Comparison of ENCODE assay signal across 8 mouse cellular contexts in genomic region chr15:27702031-27702971, GRCm38 (mm10). TPM values are rescaled to one million over a fixed set of nuclear protein-coding genes. Genes with fewer than 3 reads are reported as not detected.
DNase-seq lines count a peak whose midpoint lies in the region; ATAC-seq and TF ChIP-seq lines count a peak whose summit lies in the region.

No protein-coding gene starts in this region.

- ATAC-seq in midbrain, embryonic 12.5 days (ENCODE audit: low FRiP score, low read depth): no peak
- ATAC-seq in midbrain, embryonic 13.5 days: no peak
- peak; percentile 67 for ATAC-seq in lung, postnatal 0 days

- H3K27me3 ChIP-seq in midbrain, embryonic 12.5 days: peaks cover 3% of the 10 kb centered on the region; the same call in 1 of the 2 replicates
- H3K27me3 ChIP-seq in midbrain, embryonic 13.5 days: no peaks in the 10 kb centered on the region
- H3K27me3 ChIP-seq in lung, postnatal 0 days (replicated peaks; ENCODE audit: insufficient read depth, low read length): no peaks in the 10 kb centered on the region

- DNase-seq in adrenal gland, postnatal 14 days: peak; percentile 42
- no peak for DNase-seq in adrenal gland, adult 8-10 months
- peak; percentile 66 for DNase-seq in induced T-regulatory cell, adult 2 months (ENCODE audit: low read depth)
- DNase-seq in lung, postnatal 0 days (ENCODE audit: low spot score): peak; percentile 40
- peak; percentile 65 for DNase-seq in telencephalon, adult 2 months (ENCODE audit: low read depth, low spot score)
- no peak for DNase-seq in embryo, embryonic 9.5 days (ENCODE audit: extremely low spot score)

- H3K4me1 ChIP-seq in midbrain, embryonic 12.5 days: peaks cover 12% of the 10 kb centered on the region
- H3K4me1 ChIP-seq in midbrain, embryonic 13.5 days (replicated peaks): peaks cover 11% of the 10 kb centered on the region
- H3K4me1 ChIP-seq in lung, postnatal 0 days (ENCODE audit: insufficient read depth, low read depth, low read length): no peaks in the 10 kb centered on the region

- no peak for TF ChIP-seq EP300 in lung, postnatal 0 days (IDR thresholded peaks at IDR 0.05)

- 0 out of 2 replicates have a peak overlapping the region, but pooled peaks have one; percentile 10 for H3K27ac ChIP-seq in midbrain, embryonic 12.5 days (replicated peaks)
- no peak overlapping the region for H3K27ac ChIP-seq in midbrain, embryonic 13.5 days
- H3K27ac ChIP-seq in lung, postnatal 0 days (ENCODE audit: low read length): peak overlapping the region; percentile 54

- WGBS in midbrain, embryonic 12.5 days: 49% methylated on average over 11 of the region's 11 CpGs
- 48% methylated on average over 11 of the region's 11 CpGs for WGBS in midbrain, embryonic 13.5 days
- WGBS in lung, postnatal 0 days: 21% methylated on average over 11 of the region's 11 CpGs

- H3K4me2 ChIP-seq in midbrain, embryonic 12.5 days (replicated peaks): no peak overlapping the region
- no peak overlapping the region for H3K4me2 ChIP-seq in midbrain, embryonic 13.5 days (replicated peaks)
- H3K4me2 ChIP-seq in lung, postnatal 0 days (replicated peaks; ENCODE audit: low read depth, low read length): no peak overlapping the region

- H3K4me3 ChIP-seq in midbrain, embryonic 12.5 days: no peak overlapping the region
- no peak overlapping the region for H3K4me3 ChIP-seq in midbrain, embryonic 13.5 days (replicated peaks)
- no peak overlapping the region for H3K4me3 ChIP-seq in lung, postnatal 0 days (ENCODE audit: low read depth, low read length)

- H3K9me3 ChIP-seq in midbrain, embryonic 12.5 days: no peaks in the 10 kb centered on the region
- no peaks in the 10 kb centered on the region for H3K9me3 ChIP-seq in midbrain, embryonic 13.5 days
- no peaks in the 10 kb centered on the region for H3K9me3 ChIP-seq in lung, postnatal 0 days (ENCODE audit: low read length)

- H3K9ac ChIP-seq in midbrain, embryonic 12.5 days (replicated peaks): no peak overlapping the region
- H3K9ac ChIP-seq in midbrain, embryonic 13.5 days (replicated peaks): no peak overlapping the region
- no peak overlapping the region for H3K9ac ChIP-seq in lung, postnatal 0 days (replicated peaks; ENCODE audit: low read depth)

- no peak for TF ChIP-seq CTCF in lung, postnatal 0 days (IDR thresholded peaks at IDR 0.05)

- H3K36me3 ChIP-seq in midbrain, embryonic 12.5 days: no peaks in the 10 kb centered on the region
- H3K36me3 ChIP-seq in midbrain, embryonic 13.5 days: no peaks in the 10 kb centered on the region
- no peaks in the 10 kb centered on the region for H3K36me3 ChIP-seq in lung, postnatal 0 days (ENCODE audit: insufficient read depth, low read length)

RNA-seq across cellular contexts. Expression of gene Otulinl, which starts 20.9 kb away (rescaled TPM):
- total RNA-seq in adrenal gland, postnatal 14 days (2021): 5.5 and 14.0 TPM in 2 replicates
- total RNA-seq in adrenal gland, adult 8-10 months (2022): 10 to 100 TPM in 1 of 4 experiments, 1 to 10 TPM in 3; 4.5 to 14.4 (median 7.6) TPM
- polyA plus RNA-seq in midbrain, embryonic 12.5 days (2016; fragmentation: Nextera tagmentation; extraction: Ambion mirVana): 7.7 and 8.0 TPM in 2 replicates
- polyA plus RNA-seq in midbrain, embryonic 13.5 days (2015; fragmentation: Nextera tagmentation; extraction: Ambion mirVana): 6.5 and 8.2 TPM in 2 replicates
- 38.9 and 58.5 TPM in 2 replicates for polyA plus RNA-seq in lung, postnatal 0 days (2015; fragmentation: Nextera tagmentation; extraction: Ambion mirVana)

Comparison
In these comparisons a context has a peak if more than half of its experiments do, and no peak if none do; other contexts are left out.
1. DNase-seq: peak in adrenal gland, postnatal 14 days (single experiment), induced T-regulatory cell, adult 2 months (single experiment), lung, postnatal 0 days (single experiment) and telencephalon, adult 2 months (single experiment); none in adrenal gland, adult 8-10 months (single experiment) and embryo, embryonic 9.5 days (single experiment).